Mouse (Mus musculus): ENCODE measurements around the gene Gm3127. TPM values are rescaled to one million over a fixed set of nuclear protein-coding genes. Genes with fewer than 3 reads are reported as not detected.
"Not testable (repeated sequence)": the region's sequence is repeated elsewhere in the genome, so short reads cannot be mapped to it uniquely, and the experiment has no call there.

Gene Gm3127
- not detected in 2 replicates for polyA plus RNA-seq (2016; fragmentation: Nextera tagmentation; extraction: Ambion mirVana)

DNA sequence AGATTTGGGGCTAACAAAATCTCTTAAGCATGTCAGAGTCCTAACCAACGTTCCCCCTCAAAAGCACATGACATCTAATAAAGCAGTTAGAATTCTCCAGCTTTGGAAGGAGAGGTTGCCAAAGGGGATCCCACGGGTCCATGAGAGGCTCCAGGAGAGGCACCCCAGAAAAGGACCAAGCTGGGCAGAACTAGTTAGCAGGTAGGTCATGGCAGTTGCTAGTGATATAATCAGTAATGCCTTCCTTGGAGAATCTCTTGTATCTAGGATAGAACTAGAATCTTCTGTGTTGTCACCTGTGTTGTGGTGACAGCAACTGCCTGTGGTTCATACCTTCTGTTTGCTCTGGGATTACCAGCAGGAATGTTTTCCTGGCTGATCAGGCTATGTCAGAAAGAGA is at the start of gene Gm3127:
TSS of gene Gm3127 (plus strand) at position 301 of the 400 bp plus-strand sequence.
- 79% methylated on average over 1 of the region's 2 CpGs for WGBS
- H3K27me3 ChIP-seq (ENCODE audit: poor library complexity, severe bottlenecking); H3K9me3 ChIP-seq; H3K4me3 ChIP-seq; H3K27ac ChIP-seq; DNase-seq (ENCODE audit: extremely low spot score, low spot score); H3K36me3 ChIP-seq (replicated peaks); H3K4me1 ChIP-seq: not testable (repeated sequence)

DNA sequence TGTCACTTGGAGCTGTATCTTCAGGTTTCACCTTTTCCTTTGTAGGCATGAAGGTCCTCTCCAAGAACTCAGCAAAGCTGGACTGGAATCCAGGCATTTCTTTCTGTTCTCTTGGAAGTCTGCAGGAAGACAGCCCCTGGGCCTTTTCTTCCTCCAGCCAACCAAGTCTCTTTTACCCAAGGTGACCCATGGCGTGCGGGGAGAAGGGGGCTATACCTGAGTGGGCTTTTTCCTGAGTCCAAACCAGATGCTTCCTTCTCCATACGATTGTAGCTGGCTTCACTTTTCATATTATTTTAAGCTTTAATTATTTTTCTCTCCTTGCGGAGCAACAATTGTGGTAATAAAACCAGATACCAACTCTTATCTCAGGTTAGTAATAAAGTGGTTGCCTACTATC is 23.2 kb upstream of the Gm3127 start:
- H3K9me3 ChIP-seq; H3K36me3 ChIP-seq (replicated peaks); H3K4me3 ChIP-seq; DNase-seq (ENCODE audit: extremely low spot score, low spot score); H3K27me3 ChIP-seq (ENCODE audit: poor library complexity, severe bottlenecking); H3K4me1 ChIP-seq; H3K27ac ChIP-seq: not testable (repeated sequence)
- WGBS, result 92% methylated on average over 4 of the region's 4 CpGs

DNA sequence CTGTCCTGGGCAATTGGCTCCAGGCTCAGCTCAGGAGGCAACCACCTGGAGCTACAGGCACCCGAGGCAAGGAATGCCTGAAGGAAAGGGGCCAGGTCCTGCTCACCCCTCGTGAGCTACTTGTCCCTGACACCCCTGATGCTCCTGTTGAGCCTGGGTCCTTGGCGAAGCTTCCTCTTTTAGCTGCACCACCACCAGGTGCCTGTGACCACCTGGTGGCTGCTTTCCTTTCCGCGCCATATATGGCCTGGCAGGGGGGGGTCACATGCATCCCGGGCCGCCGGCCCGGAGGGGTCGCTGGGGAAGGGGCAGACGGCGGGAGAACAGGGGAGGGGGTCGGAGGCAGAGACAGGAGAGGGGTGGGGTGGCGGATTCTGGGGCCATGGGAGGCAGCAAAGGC is 17.2 kb downstream of the Gm3127 start:
- H3K4me1 ChIP-seq, result not testable (repeated sequence)
- peak; percentile 15 for DNase-seq (ENCODE audit: extremely low spot score, low spot score)
- 9% methylated on average over 13 of the region's 14 CpGs for whole genome bisulfite sequencing

DNA sequence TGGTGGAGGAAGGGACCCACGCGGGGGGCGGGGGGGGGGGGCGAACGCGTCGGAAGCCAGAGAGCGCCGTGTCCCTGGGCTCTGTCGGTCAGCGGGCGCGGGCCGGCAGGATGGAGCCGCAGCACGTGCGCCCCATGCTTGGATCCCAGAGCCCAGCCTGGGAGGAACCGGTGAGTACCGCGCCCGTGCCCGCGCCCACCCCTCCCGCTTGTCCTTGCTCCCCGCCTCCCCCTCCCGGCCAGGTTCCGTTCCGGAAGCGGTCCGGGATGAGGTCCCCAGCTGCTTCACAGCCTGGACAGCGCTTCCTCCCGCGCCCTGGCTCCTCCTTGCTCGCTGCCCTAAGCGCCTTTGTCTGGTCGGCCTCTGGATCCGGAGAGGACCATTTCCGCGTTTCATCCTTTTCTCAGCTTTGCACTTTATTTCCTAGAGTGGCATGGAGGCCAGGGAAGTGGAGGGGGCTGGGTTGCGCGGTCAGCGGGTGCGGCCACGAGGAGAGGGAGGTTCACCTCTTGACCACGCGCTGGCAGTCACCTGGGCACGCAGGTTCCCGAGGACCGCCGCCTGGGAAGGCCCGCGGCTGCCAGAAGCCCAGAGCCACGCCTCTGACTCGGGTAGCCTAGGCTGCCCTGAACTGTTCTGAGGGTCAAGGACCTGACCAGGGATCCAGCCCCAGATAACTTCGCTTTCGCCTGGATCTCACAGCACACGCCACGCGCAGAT is 17.8 kb downstream of the Gm3127 start, which contains the start of gene Gm2974:
TSS of gene Gm2974 (plus strand) at position 86 of the 720 bp plus-strand sequence.
- peak within 1 kb of the TSS; percentile 76 for H3K27ac ChIP-seq
- 15% methylated on average over 33 of the region's 59 CpGs for WGBS
- H3K9me3 ChIP-seq, result not testable (repeated sequence)

More for the DNA sequence above, 17.2 kb downstream of the Gm3127 start:
- Histone ChIP-seq H3K27ac (peak overlapping the region; percentile 76), H3K4me3 (peak overlapping the region; percentile 51)
- not testable (repeated sequence) for H3K36me3 ChIP-seq (replicated peaks); H3K9me3 ChIP-seq; H3K27me3 ChIP-seq (ENCODE audit: poor library complexity, severe bottlenecking)

DNA sequence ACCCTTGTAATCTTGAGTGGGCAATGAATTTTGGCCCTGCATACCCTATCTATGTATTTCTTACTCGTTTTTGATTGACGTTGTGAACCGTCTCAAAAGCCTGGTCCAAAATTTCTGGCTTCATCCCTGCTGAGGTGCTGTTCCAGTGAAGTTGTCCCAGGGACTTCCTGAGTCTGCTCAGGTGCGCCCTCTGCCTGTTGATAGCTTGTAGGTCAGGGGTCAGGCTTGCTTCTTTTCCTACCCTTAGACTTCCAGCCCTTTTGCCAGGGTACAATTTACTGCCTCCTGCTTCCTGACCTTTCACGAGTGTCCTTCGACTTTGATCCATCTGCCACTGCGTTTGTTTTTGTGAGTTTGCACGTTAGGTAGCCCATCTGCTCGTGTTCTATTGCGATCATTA is 18.5 kb downstream of the Gm3127 start:
- H3K27me3 ChIP-seq (ENCODE audit: poor library complexity, severe bottlenecking); H3K4me1 ChIP-seq; DNase-seq (ENCODE audit: extremely low spot score, low spot score); H3K4me3 ChIP-seq; H3K9me3 ChIP-seq; H3K27ac ChIP-seq; H3K36me3 ChIP-seq (replicated peaks): not testable (repeated sequence)
- WGBS, result 36% methylated on average over 5 of the region's 10 CpGs

More for the DNA sequence above, 17.8 kb downstream of the Gm3127 start, which contains the start of gene Gm2974:
- not testable (repeated sequence) for H3K27me3 ChIP-seq (ENCODE audit: poor library complexity, severe bottlenecking); H3K36me3 ChIP-seq (replicated peaks); H3K4me1 ChIP-seq
- peak within 1 kb of the TSS; percentile 51 for H3K4me3 ChIP-seq
- DNase-seq (ENCODE audit: extremely low spot score, low spot score), result peak; percentile 13

Other genes with a start within 250 kb of the Gm3127 start
- not detected in 2 replicates for gene Gm3029, start 233.3 kb upstream of the Gm3127 start, polyA plus RNA-seq (2016; fragmentation: Nextera tagmentation; extraction: Ambion mirVana)
- gene Gm3095, start 201.5 kb upstream of the Gm3127 start, polyA plus RNA-seq (2016; fragmentation: Nextera tagmentation; extraction: Ambion mirVana), result 0.10 TPM in 2 replicates
- gene Gm3099, start 166.6 kb upstream of the Gm3127 start, polyA plus RNA-seq (2016; fragmentation: Nextera tagmentation; extraction: Ambion mirVana), result not detected in 2 replicates
- gene Gm5796, start 141.1 kb upstream of the Gm3127 start, polyA plus RNA-seq (2016; fragmentation: Nextera tagmentation; extraction: Ambion mirVana), result 0.54 and 0.89 TPM in 2 replicates
- gene Gm3115, start 80.9 kb upstream of the Gm3127 start, polyA plus RNA-seq (2016; fragmentation: Nextera tagmentation; extraction: Ambion mirVana), result not detected in 2 replicates
- 0.24 and 1.2 TPM in 2 replicates for gene Gm8108, start 54.5 kb upstream of the Gm3127 start, polyA plus RNA-seq (2016; fragmentation: Nextera tagmentation; extraction: Ambion mirVana)
- gene Gm2974, start 17.5 kb downstream of the Gm3127 start, polyA plus RNA-seq (2016; fragmentation: Nextera tagmentation; extraction: Ambion mirVana), result 0.95 and 1.2 TPM in 2 replicates
- gene Gm3138, start 84.6 kb downstream of the Gm3127 start, polyA plus RNA-seq (2016; fragmentation: Nextera tagmentation; extraction: Ambion mirVana), result not detected in 2 replicates
- gene Gm3149, start 152.3 kb downstream of the Gm3127 start, polyA plus RNA-seq (2016; fragmentation: Nextera tagmentation; extraction: Ambion mirVana), result not detected in 2 replicates
- 0.72 and 0.87 TPM in 2 replicates for gene 2610042L04Rik, start 169.7 kb downstream of the Gm3127 start, polyA plus RNA-seq (2016; fragmentation: Nextera tagmentation; extraction: Ambion mirVana)
- gene Gm3159, start 232.5 kb downstream of the Gm3127 start, polyA plus RNA-seq (2016; fragmentation: Nextera tagmentation; extraction: Ambion mirVana), result not detected in 2 replicates